Comparison of ENCODE assay signal across 9 mouse cellular contexts in genomic region chr11:65386291-65387061, GRCm38 (mm10).
A peak's percentile ranks its signal among the peaks of the same experiment; 100 is the strongest.
DNase-seq lines count a peak whose midpoint lies in the region.
"Had no signal": no experiment of that assay in that cellular context is flagged by ENCODE, and none has a peak within 500 bp of the region (broad histone marks: within the 10 kb centered on the region; RNA-seq: fewer than 3 reads in every experiment).

No protein-coding gene starts in this region.

- no peak overlapping the region for H3K4me3 ChIP-seq in heart, embryonic 10.5 days
- no peak overlapping the region for H3K4me3 ChIP-seq in limb, embryonic 10.5 days

- 51% methylated on average over 14 of the region's 14 CpGs for WGBS in heart, embryonic 10.5 days
- WGBS in limb, embryonic 10.5 days: 49% methylated on average over 14 of the region's 14 CpGs

- H3K9me3 ChIP-seq in heart, embryonic 10.5 days: no peaks in the 10 kb centered on the region
- no peaks in the 10 kb centered on the region for H3K9me3 ChIP-seq in limb, embryonic 10.5 days (replicated peaks)

- peak overlapping the region; percentile 71 for H3K27ac ChIP-seq in heart, embryonic 10.5 days
- peak overlapping the region; percentile 59 for H3K27ac ChIP-seq in limb, embryonic 10.5 days

- no peak for DNase-seq in heart, embryonic 10.5 days (ENCODE audit: low spot score)
- no peak for DNase-seq in heart, adult 8-10 months (ENCODE audit: low spot score)
- peak; percentile 50 for DNase-seq in 3134 (ENCODE audit: extremely low read depth, insufficient read length, low spot score)
- DNase-seq in embryo, embryonic 11 days: peak; percentile 42
- no peak for DNase-seq in limb, embryonic 10.5 days (ENCODE audit: low spot score)
- no peak for DNase-seq in left cerebral cortex, adult 18-20 months (ENCODE audit: low spot score in 2 of 2)
- no peak for DNase-seq in spleen, postnatal 4 days (ENCODE audit: low spot score in 2 of 2)
- DNase-seq in right cerebral cortex, postnatal 25 days: no peak
- DNase-seq: spleen, adult 18-20 months had no signal

- H3K36me3 ChIP-seq in heart, embryonic 10.5 days: no peaks in the 10 kb centered on the region
- H3K36me3 ChIP-seq in limb, embryonic 10.5 days: no peaks in the 10 kb centered on the region

- H3K27me3 ChIP-seq in heart, embryonic 10.5 days (ENCODE audit: insufficient read depth, poor library complexity, severe bottlenecking): no peaks in the 10 kb centered on the region
- H3K27me3 ChIP-seq in limb, embryonic 10.5 days (ENCODE audit: low read depth, poor library complexity, severe bottlenecking): no peaks in the 10 kb centered on the region

- peaks cover 17% of the 10 kb centered on the region for H3K4me1 ChIP-seq in heart, embryonic 10.5 days
- peaks cover 10% of the 10 kb centered on the region for H3K4me1 ChIP-seq in limb, embryonic 10.5 days

Comparison
In these comparisons a context has a peak if more than half of its experiments do, and no peak if none do; other contexts are left out.
1. DNase-seq: peak in 3134 (single experiment) and embryo, embryonic 11 days (single experiment); none in heart, embryonic 10.5 days (single experiment), heart, adult 8-10 months (single experiment), limb, embryonic 10.5 days (single experiment), left cerebral cortex, adult 18-20 months (0 of 2), spleen, postnatal 4 days (0 of 2) and right cerebral cortex, postnatal 25 days (single experiment).